Mouse (Mus musculus) left cerebral cortex, adult 2 months (tissue): Measurements from ENCODE around the gene Myo18a. TPM values are rescaled to one million over a fixed set of nuclear protein-coding genes. Genes with fewer than 3 reads are reported as not detected.
A peak's percentile ranks its signal among the peaks of the same experiment; 100 is the strongest.

Experiments used
- DNase-seq, 2 experiments: peaks; one replicate each; pipeline ENCODE4 v3.0.0; 2021 to 2022; ENCODE audit warnings: low spot score in 2 of 2, mixed read lengths in 1 of 2; ENCODE audit errors: extremely low spot score in 1 of 2
- H3K27ac ChIP-seq: fragments of 200-600 bp; 2 replicates; pipeline ENCODE4 v1.8.1; 2022
- H3K4me3 ChIP-seq: fragments of 200-600 bp; 2 replicates; pipeline ENCODE4 v1.8.1; 2022
- CTCF ChIP-seq: fragments of 200-600 bp; IDR thresholded peaks from 2 replicates; pipeline ENCODE4 v1.8.1; 2022; ENCODE audit warnings: antibody characterized with exemption, mild to moderate bottlenecking, moderate library complexity
- intact Hi-C: fragments of 180-260 bp; cut with DNase I; formaldehyde crosslinking; loops from one replicate; pipeline ENCODE4 v1.15.1; 2025
- total RNA-seq, 2 experiments: library from RNA; stranded (reverse); gene quantifications; 2 replicates each; pipeline ENCODE4 v1.2.3; 2021

The Myo18a gene
- total RNA-seq, 2 experiments from 2014 or later = 164 to 169 TPM

GRCm38 (mm10) chr11:77787707-77788106 is 24.7 kb downstream of the Myo18a start, which contains the start of gene Gm10277:
Gm10277 (minus strand) TSS chr11:77787747.
- intact Hi-C loops = no loop called here
- H3K27ac ChIP-seq = peak within 1 kb of the TSS; percentile 86; the same call in 1 of the 2 replicates

GRCm38 (mm10) chr11:77789512-77789911 is 26.5 kb downstream of the Myo18a start:
- H3K27ac ChIP-seq = no peak overlapping the region; the same call in 1 of the 2 replicates
- no peak overlapping the region for H3K4me3 ChIP-seq
- DNase-seq = no peak
- intact Hi-C loops = no loop called here
- no peak for TF ChIP-seq CTCF

More at GRCm38 (mm10) chr11:77787707-77788106, 24.7 kb downstream of the Myo18a start, which contains the start of gene Gm10277:
- no peak for DNase-seq
- no peak within 1 kb of the TSS for H3K4me3 ChIP-seq
- no peak for TF ChIP-seq CTCF

- Histone ChIP-seq H3K4me3 (no peak overlapping the region), H3K27ac (peak overlapping the region; percentile 81)
- intact Hi-C loops = loop anchor here (5.0 to 10.0 kb wide), 2 partner anchors 103 to 285 kb away; partner anchors contain the start of gene Nufip2
- TF ChIP-seq CTCF = no peak
- DNase-seq = no peak
Observed at GRCm38 (mm10) chr11:77790286-77790685, 27.2 kb downstream of the Myo18a start.

GRCm38 (mm10) chr11:77791241-77791727 is 28.2 kb downstream of the Myo18a start:
- peak in 1 of 2 experiments; percentile 27 for DNase-seq
- no peak overlapping the region for H3K4me3 ChIP-seq
- H3K27ac ChIP-seq = peak overlapping the region; percentile 81
- no peak for TF ChIP-seq CTCF
- intact Hi-C loops = loop anchor here (5.0 to 10.0 kb wide), 2 partner anchors 104 to 286 kb away; partner anchors contain the start of gene Nufip2

GRCm38 (mm10) chr11:77791752-77792565 is 28.9 kb downstream of the Myo18a start:
- peak in 1 of 2 experiments; percentile 24 for DNase-seq
- no peak overlapping the region for H3K4me3 ChIP-seq
- H3K27ac ChIP-seq = peak overlapping the region; percentile 81
- no peak for TF ChIP-seq CTCF
- intact Hi-C loops = loop anchor here (2.0 to 10.0 kb wide), 3 partner anchors 55 to 287 kb away; partner anchors contain the start of gene Nufip2

GRCm38 (mm10) chr11:77792566-77792909 is 29.5 kb downstream of the Myo18a start:
- Histone ChIP-seq H3K4me3 (peak overlapping the region; percentile 41), H3K27ac (peak overlapping the region; percentile 51)
- DNase-seq = no peak
- no peak for TF ChIP-seq CTCF
- intact Hi-C loops = loop anchor here (2.0 to 10.0 kb wide), 3 partner anchors 56 to 288 kb away; partner anchors contain the start of gene Nufip2

GRCm38 (mm10) chr11:77793238-77793930 is 30.3 kb downstream of the Myo18a start:
- Histone ChIP-seq H3K4me3 (peak overlapping the region; percentile 41), H3K27ac (peak overlapping the region; percentile 73)
- peak; percentile 94 to 98 for DNase-seq
- peak; percentile 99 for TF ChIP-seq CTCF
- intact Hi-C loops = loop anchor here (1.0 to 10.0 kb wide), 4 partner anchors 30 to 289 kb away; partner anchors contain the start of genes Myo18a and Nufip2

GRCm38 (mm10) chr11:77795216-77795615 is 32.2 kb downstream of the Myo18a start:
- Histone ChIP-seq H3K27ac (no peak overlapping the region), H3K4me3 (no peak overlapping the region)
- intact Hi-C loops = loop anchor here (10.0 kb wide), 1 partner anchor 290 kb away; no protein-coding TSS in a partner anchor
- no peak for DNase-seq
- TF ChIP-seq CTCF = no peak

GRCm38 (mm10) chr11:77800491-77800868 is 37.4 kb downstream of the Myo18a start:
- Histone ChIP-seq H3K4me3 (peak overlapping the region; percentile 43), H3K27ac (peak overlapping the region; percentile 92)
- DNase-seq = peak in 1 of 2 experiments; percentile 53
- no peak for TF ChIP-seq CTCF
- intact Hi-C loops = no loop called here

GRCm38 (mm10) chr11:77800869-77801701 is 38.0 kb downstream of the Myo18a start:
- peak in 1 of 2 experiments; percentile 55 for DNase-seq

More at GRCm38 (mm10) chr11:77800869-77801701, 38.0 kb downstream of the Myo18a start:
- no peak for TF ChIP-seq CTCF
- peak overlapping the region; percentile 43 for H3K4me3 ChIP-seq
- intact Hi-C loops = no loop called here
- H3K27ac ChIP-seq = peak overlapping the region; percentile 92
